Mouse (Mus musculus): ENCODE measurements around the gene Qrich1. TPM values are rescaled to one million over a fixed set of nuclear protein-coding genes. Genes with fewer than 3 reads are reported as not detected.

The Qrich1 gene
- polyA plus RNA-seq, 1 experiment = 44.0 TPM

GRCm38 (mm10) chr9:108478638-108479156, 37.9 kb upstream of the Qrich1 start:
- TF ChIP-seq POLR2A (IDR thresholded peaks at IDR 0.05; ENCODE audit: insufficient read length, low read depth) (peak; percentile 59), MYOD1 (IDR thresholded peaks at IDR 0.05; ENCODE audit: control insufficient read depth in 1 of 3, insufficient read length in 2 of 3, low read depth in 2 of 3) (peak in 1 of 3 experiments; percentile 5), USF1 (IDR thresholded peaks at IDR 0.05; ENCODE audit: low read depth) (no peak), POLR2AphosphoS2 (IDR thresholded peaks at IDR 0.05; ENCODE audit: insufficient read length, low read depth) (peak; percentile 56)
- Histone ChIP-seq H3K4me3 (peak overlapping the region; percentile 50), H3K4me2 (ENCODE audit: low read depth) (peak overlapping the region; percentile 75), H3ac (ENCODE audit: control insufficient read depth, insufficient read length) (no peak overlapping the region), H3K27me3 (ENCODE audit: control insufficient read depth, insufficient read depth, insufficient read length) (no peaks in the 10 kb centered on the region), H3K79me2 (ENCODE audit: control insufficient read depth, insufficient read depth) (peaks cover 22% of the 10 kb centered on the region), H3K36me3 (ENCODE audit: control insufficient read depth, insufficient read depth) (no peaks in the 10 kb centered on the region)

GRCm38 (mm10) chr9:108479241-108479640, 37.4 kb upstream of the Qrich1 start:
- H3K36me3 ChIP-seq (ENCODE audit: control insufficient read depth, insufficient read depth) = peaks cover 4% of the 10 kb centered on the region
- H3K4me2 ChIP-seq (ENCODE audit: low read depth) = peak overlapping the region; percentile 75
- H3K79me2 ChIP-seq (ENCODE audit: control insufficient read depth, insufficient read depth) = peaks cover 22% of the 10 kb centered on the region
- peak overlapping the region; percentile 50 for H3K4me3 ChIP-seq
- TF ChIP-seq REST (IDR thresholded peaks at IDR 0.05; ENCODE audit: insufficient read depth, insufficient read length) = no peak
- TF ChIP-seq POLR2AphosphoS2 (IDR thresholded peaks at IDR 0.05; ENCODE audit: insufficient read length, low read depth) = no peak
- TF ChIP-seq TCF12 (IDR thresholded peaks at IDR 0.05; ENCODE audit: insufficient read depth, poor library complexity, severe bottlenecking) = no peak
- no peak for TF ChIP-seq POLR2A (IDR thresholded peaks at IDR 0.05; ENCODE audit: insufficient read length, low read depth)
- no peak for TF ChIP-seq MYOG (IDR thresholded peaks at IDR 0.05; ENCODE audit: control insufficient read depth in 1 of 3, insufficient read depth in 1 of 3, insufficient read length in 2 of 3, low read depth in 2 of 3)
- no peak for TF ChIP-seq MYOD1 (IDR thresholded peaks at IDR 0.05; ENCODE audit: control insufficient read depth in 1 of 3, insufficient read length in 2 of 3, low read depth in 2 of 3)
- TF ChIP-seq SRF (IDR thresholded peaks at IDR 0.05; ENCODE audit: control insufficient read depth, insufficient read length, low read depth) = no peak
- TF ChIP-seq USF1 (IDR thresholded peaks at IDR 0.05; ENCODE audit: low read depth) = no peak
- no peak for TF ChIP-seq E2F4 (IDR thresholded peaks at IDR 0.05; ENCODE audit: insufficient read depth)
- TF ChIP-seq TCF3 (IDR thresholded peaks at IDR 0.05; ENCODE audit: insufficient read length, low read depth) = no peak
- no peak for TF ChIP-seq CEBPB (IDR thresholded peaks at IDR 0.05; ENCODE audit: insufficient read depth, poor library complexity, severe bottlenecking)
- TF ChIP-seq MAX (IDR thresholded peaks at IDR 0.05; ENCODE audit: low read depth) = no peak
- no peaks in the 10 kb centered on the region for H3K27me3 ChIP-seq (ENCODE audit: control insufficient read depth, insufficient read depth, insufficient read length)
- H3ac ChIP-seq (ENCODE audit: control insufficient read depth, insufficient read length) = no peak overlapping the region

- Histone ChIP-seq H3K4me2 (ENCODE audit: low read depth) (peak within 1 kb of the TSS; percentile 75), H3K27me3 (ENCODE audit: control insufficient read depth, insufficient read depth, insufficient read length) (no peaks in the 10 kb centered on the region), H3K4me3 (peak within 1 kb of the TSS; percentile 50), H3K79me2 (ENCODE audit: control insufficient read depth, insufficient read depth) (peaks cover 22% of the 10 kb centered on the region), H3ac (ENCODE audit: control insufficient read depth, insufficient read length) (peak within 1 kb of the TSS; percentile 24), H3K36me3 (ENCODE audit: control insufficient read depth, insufficient read depth) (peaks cover 6% of the 10 kb centered on the region)
- TF ChIP-seq POLR2AphosphoS2 (IDR thresholded peaks at IDR 0.05; ENCODE audit: insufficient read length, low read depth) (peak; percentile 74), POLR2A (IDR thresholded peaks at IDR 0.05; ENCODE audit: insufficient read length, low read depth) (peak; percentile 80), CEBPB (IDR thresholded peaks at IDR 0.05; ENCODE audit: insufficient read depth, poor library complexity, severe bottlenecking) (no peak)
Measured at GRCm38 (mm10) chr9:108479721-108480351, 36.8 kb upstream of the Qrich1 start, which contains the start of gene Lamb2. Lamb2 (plus strand) TSS chr9:108479736.

GRCm38 (mm10) chr9:108480813-108481519, 35.6 kb upstream of the Qrich1 start:
- Histone ChIP-seq H3ac (ENCODE audit: control insufficient read depth, insufficient read length) (peak overlapping the region; percentile 24), H3K4me3 (peak overlapping the region; percentile 50), H3K36me3 (ENCODE audit: control insufficient read depth, insufficient read depth) (peaks cover 10% of the 10 kb centered on the region), H3K79me2 (ENCODE audit: control insufficient read depth, insufficient read depth) (peaks cover 22% of the 10 kb centered on the region), H3K27me3 (ENCODE audit: control insufficient read depth, insufficient read depth, insufficient read length) (no peaks in the 10 kb centered on the region), H3K4me2 (ENCODE audit: low read depth) (peak overlapping the region; percentile 75)
- TF ChIP-seq MYOG (IDR thresholded peaks at IDR 0.05; ENCODE audit: control insufficient read depth in 1 of 3, insufficient read depth in 1 of 3, insufficient read length in 2 of 3, low read depth in 2 of 3) = no peak
- no peak for TF ChIP-seq SRF (IDR thresholded peaks at IDR 0.05; ENCODE audit: control insufficient read depth, insufficient read length, low read depth)
- TF ChIP-seq POLR2AphosphoS2 (IDR thresholded peaks at IDR 0.05; ENCODE audit: insufficient read length, low read depth) = no peak
- no peak for TF ChIP-seq USF1 (IDR thresholded peaks at IDR 0.05; ENCODE audit: low read depth)
- TF ChIP-seq TCF3 (IDR thresholded peaks at IDR 0.05; ENCODE audit: insufficient read length, low read depth) = no peak
- no peak for TF ChIP-seq MAX (IDR thresholded peaks at IDR 0.05; ENCODE audit: low read depth)
- TF ChIP-seq REST (IDR thresholded peaks at IDR 0.05; ENCODE audit: insufficient read depth, insufficient read length) = no peak
- TF ChIP-seq E2F4 (IDR thresholded peaks at IDR 0.05; ENCODE audit: insufficient read depth) = no peak
- TF ChIP-seq CEBPB (IDR thresholded peaks at IDR 0.05; ENCODE audit: insufficient read depth, poor library complexity, severe bottlenecking) = no peak
- no peak for TF ChIP-seq POLR2A (IDR thresholded peaks at IDR 0.05; ENCODE audit: insufficient read length, low read depth)
- TF ChIP-seq MYOD1 (IDR thresholded peaks at IDR 0.05; ENCODE audit: control insufficient read depth in 1 of 3, insufficient read length in 2 of 3, low read depth in 2 of 3) = no peak
- no peak for TF ChIP-seq TCF12 (IDR thresholded peaks at IDR 0.05; ENCODE audit: insufficient read depth, poor library complexity, severe bottlenecking)
